Mouse (Mus musculus) lung, embryonic 14.5 days (tissue): ENCODE measurements at regions not wholly inside any gene's neighbourhood (a gene's known extent, or its start where the extent isn't known, plus 50 kb on each side); places are given as distances from the start of the nearest gene placed in this dataset.

Source experiments
- ATAC-seq: fragments of 200-750 bp; cut with Nextera tagmentation; 2 replicates; pipeline ENCODE4 v1.8.0; 2017; ENCODE audit warnings: mild to moderate bottlenecking, moderate TSS enrichment, moderate library complexity; ENCODE audit not compliant: insufficient read depth
- DNase-seq: peaks from one replicate; pipeline ENCODE4 v3.0.0-alpha.2; 2015
- H3K27ac ChIP-seq: fragments of 300-500 bp; sonication (generic); 2 replicates; pipeline ENCODE4 v1.5.1; 2014; ENCODE audit warnings: low read depth, mild to moderate bottlenecking, moderate library complexity
- H3K27me3 ChIP-seq: fragments of 300-500 bp; sonication (generic); 2 replicates; pipeline ENCODE4 v1.6.1; 2014; ENCODE audit warnings: low read length, control low read depth; ENCODE audit not compliant: insufficient read depth
- H3K36me3 ChIP-seq: fragments of 300-500 bp; sonication (generic); 2 replicates; pipeline ENCODE4 v1.6.1; 2014; ENCODE audit warnings: control low read depth; ENCODE audit not compliant: insufficient read depth
- H3K4me1 ChIP-seq: fragments of 300-500 bp; sonication (generic); 2 replicates; pipeline ENCODE4 v1.6.1; 2014; ENCODE audit warnings: antibody characterized with exemption, control low read depth; ENCODE audit not compliant: insufficient read depth
- H3K4me2 ChIP-seq: fragments of 300-500 bp; sonication (generic); 2 replicates; pipeline ENCODE4 v1.6.1; 2014; ENCODE audit warnings: mild to moderate bottlenecking
- H3K4me3 ChIP-seq: fragments of 300-500 bp; sonication (generic); 2 replicates; pipeline ENCODE4 v1.5.1; 2014; ENCODE audit warnings: low read depth, low read length
- H3K9ac ChIP-seq: fragments of 300-500 bp; sonication (generic); 2 replicates; pipeline ENCODE4 v1.6.1; 2014
- H3K9me3 ChIP-seq: fragments of 300-500 bp; sonication (generic); 2 replicates; pipeline ENCODE4 v1.6.1; 2016; ENCODE audit warnings: low read depth, low read length, control low read depth
- CTCF ChIP-seq: IDR thresholded peaks from 2 replicates; pipeline ENCODE4 v1.5.1; 2016; ENCODE audit warnings: antibody characterized with exemption, low read depth
- WGBS: fragments of 180-500 bp; shearing (Covaris S2); extraction: QIAGEN DNeasy Blood & Tissue Kit; methylation state at CpG from one replicate; pipeline ENCODE4 v1.1.7; 2014; 5-methylcytosine and 5-hydroxymethylcytosine counted together

GRCm38 (mm10) chr13:35151629-35152028, 124.7 kb upstream of the Eci2 start:
- Histone ChIP-seq H3K4me1 (no peaks in the 10 kb centered on the region), H3K9ac (no peak overlapping the region), H3K36me3 (no peaks in the 10 kb centered on the region), H3K4me3 (no peak overlapping the region), H3K4me2 (no peak overlapping the region), H3K27ac (no peak overlapping the region), H3K27me3 (no peaks in the 10 kb centered on the region), H3K9me3 (no peaks in the 10 kb centered on the region)
- TF ChIP-seq CTCF, result no peak
- WGBS, result 75% methylated on average over 1 of the region's 1 CpGs
- ATAC-seq (no peak), DNase-seq (no peak)

GRCm38 (mm10) chr13:35159456-35159855, 132.6 kb upstream of the Eci2 start:
- no peaks in the 10 kb centered on the region for H3K27me3 ChIP-seq
- H3K4me2 ChIP-seq, result no peak overlapping the region
- H3K9ac ChIP-seq, result no peak overlapping the region
- DNase-seq, result no peak
- no peak overlapping the region for H3K4me3 ChIP-seq
- H3K27ac ChIP-seq, result no peak overlapping the region
- H3K9me3 ChIP-seq, result no peaks in the 10 kb centered on the region; the same call in 1 of the 2 replicates
- WGBS, result 53% methylated on average over 3 of the region's 3 CpGs
- no peaks in the 10 kb centered on the region for H3K36me3 ChIP-seq
- no peak for TF ChIP-seq CTCF
- ATAC-seq, result no peak
- no peaks in the 10 kb centered on the region for H3K4me1 ChIP-seq

GRCm38 (mm10) chr13:35160767-35161166, 133.9 kb upstream of the Eci2 start:
- 29% methylated on average over 2 of the region's 2 CpGs for whole genome bisulfite sequencing
- no peak for DNase-seq
- no peaks in the 10 kb centered on the region for H3K36me3 ChIP-seq
- no peaks in the 10 kb centered on the region; the same call in 1 of the 2 replicates for H3K9me3 ChIP-seq
- H3K9ac ChIP-seq, result no peak overlapping the region
- no peaks in the 10 kb centered on the region for H3K4me1 ChIP-seq
- no peak overlapping the region for H3K4me2 ChIP-seq
- H3K27ac ChIP-seq, result no peak overlapping the region
- ATAC-seq, result no peak
- TF ChIP-seq CTCF, result no peak
- no peak overlapping the region for H3K4me3 ChIP-seq
- no peaks in the 10 kb centered on the region for H3K27me3 ChIP-seq

GRCm38 (mm10) chr13:35166080-35166479, 139.2 kb upstream of the Eci2 start:
- WGBS, result 38% methylated on average over 5 of the region's 5 CpGs
- Histone ChIP-seq H3K27ac (no peak overlapping the region), H3K9me3 (no peaks in the 10 kb centered on the region), H3K4me3 (no peak overlapping the region), H3K27me3 (no peaks in the 10 kb centered on the region), H3K36me3 (no peaks in the 10 kb centered on the region), H3K4me2 (no peak overlapping the region), H3K4me1 (peaks cover 7% of the 10 kb centered on the region; the same call in 1 of the 2 replicates), H3K9ac (no peak overlapping the region)
- peak; percentile 70 for DNase-seq
- TF ChIP-seq CTCF, result peak; percentile 8; the same call in 1 of the 2 replicates
- 0 out of 2 replicates have a peak, but pooled peaks have one; percentile 24 for ATAC-seq

GRCm38 (mm10) chr13:35166831-35167541, 140.1 kb upstream of the Eci2 start:
- H3K36me3 ChIP-seq, result no peaks in the 10 kb centered on the region

GRCm38 (mm10) chr13:35171562-35172254, 144.8 kb upstream of the Eci2 start:
- no peak for TF ChIP-seq CTCF
- peaks cover 5% of the 10 kb centered on the region; the same call in 1 of the 2 replicates for H3K4me1 ChIP-seq
- no peaks in the 10 kb centered on the region for H3K36me3 ChIP-seq
- no peak overlapping the region for H3K9ac ChIP-seq
- 67% methylated on average over 11 of the region's 11 CpGs for WGBS
- no peaks in the 10 kb centered on the region for H3K9me3 ChIP-seq
- H3K27me3 ChIP-seq, result no peaks in the 10 kb centered on the region
- DNase-seq (peak; percentile 16), ATAC-seq (no peak)
- H3K4me2 ChIP-seq, result no peak overlapping the region
- no peak overlapping the region for H3K4me3 ChIP-seq
- H3K27ac ChIP-seq, result no peak overlapping the region

More at GRCm38 (mm10) chr13:35166831-35167541, 140.1 kb upstream of the Eci2 start:
- ATAC-seq (peak; percentile 49; the same call in 1 of the 2 replicates), DNase-seq (peak; percentile 33)
- Histone ChIP-seq H3K27me3 (no peaks in the 10 kb centered on the region), H3K27ac (no peak overlapping the region), H3K4me1 (peaks cover 7% of the 10 kb centered on the region; the same call in 1 of the 2 replicates), H3K9ac (no peak overlapping the region), H3K4me3 (no peak overlapping the region), H3K9me3 (no peaks in the 10 kb centered on the region), H3K4me2 (no peak overlapping the region)
- WGBS, result 42% methylated on average over 8 of the region's 8 CpGs
- no peak for TF ChIP-seq CTCF

- WGBS, result 39% methylated on average over 2 of the region's 2 CpGs
- Histone ChIP-seq H3K4me2 (no peak overlapping the region), H3K36me3 (no peaks in the 10 kb centered on the region), H3K27me3 (no peaks in the 10 kb centered on the region), H3K9me3 (no peaks in the 10 kb centered on the region), H3K27ac (no peak overlapping the region), H3K4me3 (no peak overlapping the region), H3K4me1 (no peaks in the 10 kb centered on the region), H3K9ac (no peak overlapping the region)
- DNase-seq, result no peak
- no peak for ATAC-seq
- TF ChIP-seq CTCF, result no peak
Measured at GRCm38 (mm10) chr13:35173522-35173921, 146.6 kb upstream of the Eci2 start.
